Mouse (Mus musculus): Measurements from ENCODE around the gene 4930572O03Rik.
"Not testable (repeated sequence)": the region's sequence is repeated elsewhere in the genome, so short reads cannot be mapped to it uniquely, and the experiment has no call there.

DNA sequence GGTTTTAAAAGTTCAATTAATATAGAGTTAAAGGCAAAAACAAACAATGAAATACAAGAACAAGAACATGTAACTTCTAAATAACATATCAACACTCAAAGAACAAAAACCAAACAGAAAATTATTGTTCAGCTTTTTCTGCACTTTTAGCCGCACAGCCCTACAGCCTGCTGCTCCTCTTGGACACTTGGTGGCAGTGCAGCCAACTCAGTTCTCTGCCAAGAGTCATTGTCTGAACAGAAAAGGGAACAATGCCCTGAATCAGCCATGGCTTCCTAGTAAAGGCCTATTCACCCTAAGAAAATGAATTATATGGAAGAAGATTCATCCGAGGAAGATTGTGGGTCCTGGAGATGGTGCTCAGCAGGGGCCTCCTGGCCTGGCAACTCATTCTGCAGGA is 4.5 kb downstream of the 4930572O03Rik start:
- TF ChIP-seq CTCF (IDR thresholded peaks at IDR 0.05; ENCODE audit: low read depth), result peak; percentile 30; the same call in 1 of the 2 replicates
- TF ChIP-seq EP300 (IDR thresholded peaks at IDR 0.05; ENCODE audit: low read depth), result not testable (repeated sequence)

Measured in heart, postnatal 0 days (tissue).